Mouse (Mus musculus): Measurements from ENCODE around the gene Hoxd13.

Gene Hoxd13

GRCm38 (mm10) chr2:74667842-74668357, at the start of gene Hoxd13:
TSS of gene Hoxd13 (plus strand) at chr2:74668310.
- no peak for DNase-seq

- DNase-seq: no peak
These were observed 48.3 kb upstream of the Hoxd13 start for GRCm38 (mm10) chr2:74619676-74620246.

- DNase-seq: no peak
These were observed 47.7 kb upstream of the Hoxd13 start for GRCm38 (mm10) chr2:74620368-74620767.

GRCm38 (mm10) chr2:74635412-74635811, 32.7 kb upstream of the Hoxd13 start:
- no peak for DNase-seq

- DNase-seq: no peak
These were observed 25.7 kb upstream of the Hoxd13 start for GRCm38 (mm10) chr2:74642431-74642830.

GRCm38 (mm10) chr2:74645631-74646030, 22.5 kb upstream of the Hoxd13 start:
- no peak for DNase-seq

- no peak for DNase-seq
These were observed 20.8 kb upstream of the Hoxd13 start for GRCm38 (mm10) chr2:74647082-74647864.

- DNase-seq: no peak
These were observed 15.1 kb upstream of the Hoxd13 start for GRCm38 (mm10) chr2:74652996-74653340.

GRCm38 (mm10) chr2:74653781-74654535, 14.2 kb upstream of the Hoxd13 start:
- DNase-seq: no peak

GRCm38 (mm10) chr2:74654743-74655419, 13.2 kb upstream of the Hoxd13 start:
- DNase-seq: no peak

GRCm38 (mm10) chr2:74655420-74655781, 12.7 kb upstream of the Hoxd13 start:
- no peak for DNase-seq

GRCm38 (mm10) chr2:74655821-74656631, 12.1 kb upstream of the Hoxd13 start:
- DNase-seq: no peak

GRCm38 (mm10) chr2:74656632-74657021, 11.5 kb upstream of the Hoxd13 start:
- no peak for DNase-seq

- DNase-seq: no peak
These were observed 10.7 kb upstream of the Hoxd13 start for GRCm38 (mm10) chr2:74657251-74658023.

- no peak for DNase-seq
These were observed 10.0 kb upstream of the Hoxd13 start for GRCm38 (mm10) chr2:74658024-74658666.

GRCm38 (mm10) chr2:74658667-74659371, 9.3 kb upstream of the Hoxd13 start:
- no peak for DNase-seq

GRCm38 (mm10) chr2:74659507-74660005, 8.6 kb upstream of the Hoxd13 start, which contains the start of gene Evx2:
TSS of gene Evx2 (minus strand) at chr2:74659557.
- DNase-seq: no peak

- no peak for DNase-seq
These were observed 7.4 kb upstream of the Hoxd13 start for GRCm38 (mm10) chr2:74660421-74661375.

GRCm38 (mm10) chr2:74661685-74662084, 6.4 kb upstream of the Hoxd13 start:
- DNase-seq: no peak

All from kidney, adult 9 months (tissue).